Mouse (Mus musculus) heart, adult 8-10 months (tissue): Measurements from ENCODE around the gene Dnal4. TPM values are rescaled to one million over a fixed set of nuclear protein-coding genes. Genes with fewer than 3 reads are reported as not detected.

Source experiments
- DNase-seq: peaks from one replicate; pipeline ENCODE4 v3.0.0; 2022; ENCODE audit warnings: low spot score
- total RNA-seq, 4 experiments: library from RNA; stranded (reverse); gene quantifications; 2 replicates each; pipeline ENCODE4 v1.2.4; 2022

Gene Dnal4
- total RNA-seq, 4 experiments from 2014 or later, result 21.0 to 25.3 (median 21.7) TPM

DNA sequence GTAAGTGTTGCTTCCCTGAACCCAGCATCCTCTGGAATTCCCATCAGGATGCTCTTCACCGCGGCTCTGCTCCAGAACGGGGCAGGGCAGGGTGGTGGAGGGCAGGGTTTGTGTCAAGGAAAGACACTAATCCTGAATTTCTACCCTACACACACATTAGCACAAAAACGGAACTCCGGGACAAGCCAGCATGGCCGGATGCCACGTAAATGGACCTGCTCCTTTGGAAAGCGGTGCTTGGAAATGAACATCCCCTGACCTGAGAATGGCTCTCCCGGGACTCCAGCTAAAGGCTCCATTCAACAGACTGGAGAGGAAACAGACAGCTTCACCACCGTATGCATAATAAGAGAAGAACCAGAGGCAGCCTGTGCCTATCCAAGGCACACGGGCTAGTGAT is 23.1 kb upstream of the Dnal4 start:
- no peak for DNase-seq

DNA sequence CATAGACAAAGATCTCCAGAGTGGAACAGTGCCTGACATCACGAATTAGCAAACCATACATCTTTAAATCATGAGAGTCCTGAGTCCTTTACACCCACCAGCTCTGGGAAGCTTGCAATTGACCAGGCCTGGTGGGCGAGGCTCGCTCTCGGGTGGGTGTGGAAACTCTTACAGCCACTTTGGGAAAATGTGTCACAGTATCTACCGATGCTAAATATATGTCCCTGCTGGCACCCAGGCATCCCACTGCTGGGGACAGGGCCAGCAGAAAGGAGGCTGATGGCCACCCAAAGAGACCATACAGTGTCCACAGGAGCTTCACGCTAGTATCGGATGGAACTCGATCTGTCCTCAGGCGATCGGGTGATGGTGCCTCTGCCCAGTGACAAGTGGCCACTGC is 20.9 kb upstream of the Dnal4 start:
- no peak for DNase-seq

GRCm38 (mm10) chr15:79797680-79798079 is 20.0 kb upstream of the Dnal4 start:
- DNase-seq, result no peak

DNA sequence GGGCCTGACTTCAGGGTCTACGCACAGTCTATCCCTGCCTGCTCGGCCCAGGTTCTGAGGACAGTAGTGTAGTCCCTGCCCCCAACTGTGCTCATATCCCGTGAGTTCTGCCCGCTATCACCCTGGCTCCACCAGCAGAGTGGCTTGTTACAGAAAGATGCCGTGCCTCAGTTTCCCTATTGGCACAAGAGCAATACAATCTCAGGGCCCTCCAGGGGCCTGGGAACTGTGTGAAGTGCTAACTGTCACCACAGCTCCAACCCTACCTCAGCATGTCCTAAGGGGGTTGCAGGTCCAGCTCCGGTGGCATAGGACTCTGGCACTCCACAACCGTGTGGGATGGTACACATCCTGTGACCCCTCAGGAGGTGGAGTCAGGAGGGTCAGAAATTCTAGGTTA is 19.4 kb upstream of the Dnal4 start:
- no peak for DNase-seq

- no peak for DNase-seq
Observed at GRCm38 (mm10) chr15:79796256-79796655, 18.6 kb upstream of the Dnal4 start.

GRCm38 (mm10) chr15:79794173-79794572 is 16.5 kb upstream of the Dnal4 start:
- no peak for DNase-seq

GRCm38 (mm10) chr15:79793076-79793475 is 15.4 kb upstream of the Dnal4 start:
- DNase-seq, result no peak

- DNase-seq, result no peak
Observed at GRCm38 (mm10) chr15:79792455-79792854, 14.8 kb upstream of the Dnal4 start.

DNA sequence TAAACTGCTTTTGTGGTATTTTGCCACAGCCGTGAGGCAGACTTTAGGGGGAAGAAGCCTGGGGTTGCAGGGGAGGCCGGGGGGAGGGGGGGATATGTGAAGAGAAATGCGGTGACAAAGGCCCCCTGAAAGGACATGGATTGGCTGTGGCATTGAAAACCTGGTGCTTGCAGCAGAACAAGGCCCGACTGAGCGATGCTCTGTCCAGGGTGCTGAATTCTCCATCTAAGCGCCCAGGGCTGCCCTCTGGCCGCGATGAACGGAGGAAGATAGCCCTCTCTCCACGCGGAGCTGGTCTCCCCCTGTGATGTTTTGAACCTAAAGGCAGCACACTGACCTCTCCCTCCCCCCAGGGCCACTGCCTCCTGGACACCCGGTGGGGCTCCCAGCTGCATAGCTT is 13.9 kb upstream of the Dnal4 start:
- no peak for DNase-seq

DNA sequence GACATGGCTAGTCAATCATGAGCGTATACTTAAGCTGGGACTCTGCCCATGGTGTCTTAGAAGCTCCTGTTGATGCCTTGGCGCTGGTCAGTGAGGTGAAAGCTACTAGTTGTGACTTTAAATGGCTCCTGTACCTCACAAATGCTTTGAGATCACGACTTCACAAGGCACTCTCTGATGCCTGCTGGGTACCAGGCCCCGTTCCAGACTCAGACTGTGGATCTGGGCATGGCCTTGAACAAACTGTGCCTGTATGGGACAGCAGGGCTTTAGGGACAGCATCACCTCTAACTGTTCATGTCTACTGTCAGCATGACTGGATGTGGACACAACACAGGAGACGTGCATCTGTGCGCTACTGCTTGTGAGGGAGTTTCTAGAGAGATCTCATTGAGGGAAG is 13.3 kb upstream of the Dnal4 start:
- DNase-seq, result no peak

GRCm38 (mm10) chr15:79790111-79790510 is 12.5 kb upstream of the Dnal4 start:
- DNase-seq, result no peak

DNA sequence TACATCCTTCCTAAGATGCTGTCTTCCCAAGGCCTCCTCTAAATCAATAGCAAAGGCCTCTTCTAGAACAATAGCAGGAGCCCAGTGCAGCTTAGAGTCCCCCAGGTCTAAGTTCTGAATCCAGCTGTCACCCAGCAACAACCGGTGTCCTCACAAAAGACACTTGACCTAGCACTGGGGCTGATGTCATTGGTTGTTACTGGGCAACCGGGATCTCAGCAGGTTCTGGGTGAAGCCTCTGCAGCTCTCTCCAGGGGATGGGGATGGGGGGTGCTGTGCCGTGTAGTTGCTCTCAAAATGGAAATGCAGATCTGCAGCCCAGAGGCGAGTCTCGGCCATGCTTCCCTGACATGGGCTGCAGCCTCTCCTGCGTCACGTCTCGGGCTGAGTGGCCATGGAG is 10.2 kb upstream of the Dnal4 start:
- DNase-seq, result no peak

DNA sequence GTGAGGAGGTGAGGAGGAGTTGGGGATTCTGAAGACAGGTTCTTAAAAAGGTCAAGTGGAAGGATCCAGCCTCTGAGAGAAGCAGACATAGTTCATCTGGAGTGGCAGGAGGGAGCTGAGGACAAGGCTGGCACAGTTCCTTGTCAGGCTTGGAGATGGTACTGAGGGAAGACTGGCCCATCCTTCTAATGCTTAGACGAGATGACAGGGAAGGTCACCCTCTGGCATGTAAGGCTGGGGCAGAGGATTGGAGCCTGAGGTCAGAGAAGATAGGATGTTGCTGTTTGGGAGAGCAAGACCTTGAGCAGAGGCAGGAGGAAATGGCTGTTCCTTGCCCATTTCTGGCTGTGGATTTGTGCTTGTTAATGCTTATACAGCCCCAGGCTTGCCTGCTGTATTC is 7.4 kb upstream of the Dnal4 start:
- no peak for DNase-seq

DNA sequence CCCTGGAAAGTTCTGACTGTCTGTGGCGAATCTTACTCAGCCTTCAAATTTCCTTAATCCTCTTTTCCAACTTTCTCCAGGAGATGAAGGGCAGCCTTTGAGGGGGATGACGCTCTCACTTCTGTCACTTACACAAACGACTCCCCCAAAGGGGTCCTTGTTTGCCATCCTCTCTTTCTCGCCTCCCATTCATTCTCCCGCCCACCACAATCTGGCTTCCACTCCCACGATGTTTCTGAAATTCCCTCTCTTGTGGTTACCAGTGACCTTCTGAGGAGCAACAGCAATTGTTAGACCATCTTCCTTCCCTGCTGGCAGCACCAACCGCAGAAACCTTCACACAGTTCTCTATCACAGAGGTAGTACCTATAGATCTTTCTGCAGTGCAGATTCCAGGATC is 2.0 kb downstream of the Dnal4 start:
- no peak for DNase-seq

- peak; percentile 100 for DNase-seq
Observed at GRCm38 (mm10) chr15:79774117-79775027, 3.3 kb downstream of the Dnal4 start.

DNA sequence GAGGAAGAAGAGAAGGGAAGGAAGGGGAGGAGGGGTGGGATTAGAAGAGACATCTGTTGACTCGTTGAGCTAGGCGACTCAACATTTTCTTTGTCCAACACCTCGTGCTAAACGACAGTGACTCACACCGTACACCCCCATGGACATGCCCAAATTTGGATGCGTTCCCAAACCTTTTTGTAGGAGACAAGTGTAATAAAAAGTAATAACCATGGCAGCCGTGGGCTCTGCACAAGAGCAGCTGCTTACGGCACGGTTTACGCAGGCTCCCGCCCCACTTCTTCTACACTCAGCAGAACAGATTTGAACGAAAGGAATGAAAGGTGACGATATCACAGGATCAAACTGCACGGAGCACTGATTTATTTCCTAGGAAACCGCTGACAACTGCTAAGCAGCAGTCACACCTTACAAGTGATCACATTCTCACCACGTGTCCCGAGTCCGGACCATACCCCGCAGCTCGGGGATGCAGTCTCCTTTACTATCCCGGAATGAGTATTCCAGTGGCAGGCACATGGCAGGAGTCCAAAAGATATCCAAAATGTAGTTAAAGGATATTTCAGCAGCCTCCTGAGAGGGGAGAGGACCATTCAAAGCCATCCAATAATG is 6.9 kb downstream of the Dnal4 start:
- DNase-seq, result no peak

GRCm38 (mm10) chr15:79768302-79768701 is 9.3 kb downstream of the Dnal4 start:
- DNase-seq, result no peak

GRCm38 (mm10) chr15:79767327-79767961 is 10.2 kb downstream of the Dnal4 start:
- DNase-seq, result peak; percentile 54

GRCm38 (mm10) chr15:79766586-79767071 is 11.0 kb downstream of the Dnal4 start:
- DNase-seq, result no peak

GRCm38 (mm10) chr15:79766168-79766567 is 11.5 kb downstream of the Dnal4 start:
- no peak for DNase-seq

GRCm38 (mm10) chr15:79765361-79765760 is 12.3 kb downstream of the Dnal4 start:
- DNase-seq, result no peak

- no peak for DNase-seq
Observed at GRCm38 (mm10) chr15:79764539-79765267, 12.9 kb downstream of the Dnal4 start.
